ENCODE assay signal across 9 mouse cellular contexts in the genomic region with DNA sequence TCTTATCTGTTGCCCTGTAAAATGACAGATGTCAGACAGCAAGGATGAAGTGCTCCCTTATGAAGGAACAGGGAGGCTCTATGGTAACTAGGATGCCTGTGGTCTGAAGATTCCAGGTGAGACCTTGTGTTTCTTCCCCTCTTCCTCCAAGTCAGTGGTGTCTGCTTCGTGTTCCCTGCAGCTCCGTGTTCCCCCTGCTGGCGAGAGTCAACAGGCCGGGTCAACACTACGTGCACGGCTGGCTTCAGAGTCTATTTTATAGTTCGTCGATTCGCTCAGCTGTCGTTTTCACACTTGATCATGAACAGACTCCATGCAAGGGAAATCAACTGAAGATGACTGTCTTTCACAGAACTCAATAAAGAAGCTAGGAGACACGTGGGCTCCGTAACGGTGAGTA.
DNase-seq lines count a peak whose midpoint lies in the region; ATAC-seq and TF ChIP-seq lines count a peak whose summit lies in the region.
"Had no signal": no experiment of that assay in that cellular context is flagged by ENCODE, and none has a peak within 500 bp of the region (broad histone marks: within the 10 kb centered on the region; RNA-seq: fewer than 3 reads in every experiment).

No protein-coding gene starts in this region.

- H3K4me2 ChIP-seq in hindbrain, embryonic 14.5 days (replicated peaks), result no peak overlapping the region
- H3K4me2 ChIP-seq in forebrain, embryonic 14.5 days (ENCODE audit: low read length), result no peak overlapping the region

- no peaks in the 10 kb centered on the region for H3K9me3 ChIP-seq in hindbrain, embryonic 10.5 days
- H3K9me3 ChIP-seq in hindbrain, embryonic 14.5 days (ENCODE audit: control insufficient read depth, low read length), result no peaks in the 10 kb centered on the region
- H3K9me3 ChIP-seq in forebrain, embryonic 14.5 days (replicated peaks; ENCODE audit: control insufficient read depth, low read length), result no peaks in the 10 kb centered on the region

- H3K36me3 ChIP-seq in hindbrain, embryonic 10.5 days, result no peaks in the 10 kb centered on the region
- no peaks in the 10 kb centered on the region for H3K36me3 ChIP-seq in hindbrain, embryonic 14.5 days (replicated peaks; ENCODE audit: control insufficient read depth, insufficient read depth)
- H3K36me3 ChIP-seq in forebrain, embryonic 14.5 days (ENCODE audit: control insufficient read depth, insufficient read depth, low read length), result no peaks in the 10 kb centered on the region

- H3K4me3 ChIP-seq in hindbrain, embryonic 10.5 days, result no peak overlapping the region
- H3K4me3 ChIP-seq in hindbrain, embryonic 14.5 days (replicated peaks; ENCODE audit: low read length), result no peak overlapping the region
- no peak overlapping the region for H3K4me3 ChIP-seq in embryonic fibroblast, embryonic 13.5 days (ENCODE audit: insufficient read depth, low read length)
- H3K4me3 ChIP-seq in olfactory bulb, adult 2 months (ENCODE audit: insufficient read depth, low read depth, low read length), result no peak overlapping the region
- no peak overlapping the region for H3K4me3 ChIP-seq in forebrain, embryonic 14.5 days (ENCODE audit: low read depth, low read length)

- peak; percentile 74; the same call in 1 of the 2 replicates for TF ChIP-seq CTCF in embryonic fibroblast, embryonic 13.5 days (IDR thresholded peaks at IDR 0.05; ENCODE audit: borderline replicate concordance, insufficient read depth, low read length)
- 0 out of 2 replicates have a peak, but pooled peaks have one; percentile 24 for TF ChIP-seq CTCF in olfactory bulb, adult 2 months (IDR thresholded peaks at IDR 0.05; ENCODE audit: insufficient read depth, low read depth, low read length)

- DNase-seq in hindbrain, embryonic 10.5 days (ENCODE audit: low spot score), result peak; percentile 36
- no peak for DNase-seq in hindbrain, embryonic 14.5 days (ENCODE audit: low spot score)
- DNase-seq in right cerebral cortex, postnatal 4 days, result peak; percentile 17
- DNase-seq in right cerebral cortex, postnatal 25 days, result no peak
- DNase-seq in forebrain, embryonic 14.5 days (ENCODE audit: low spot score), result no peak
- DNase-seq: gastrocnemius, postnatal 10 days had no signal

- no peak for ATAC-seq in hindbrain, embryonic 14.5 days (ENCODE audit: low FRiP score)
- ATAC-seq in frontal cortex, adult (ENCODE audit: low TSS enrichment), result no peak
- no peak for ATAC-seq in forebrain, embryonic 14.5 days

- H3K27ac ChIP-seq in hindbrain, embryonic 10.5 days, result no peak overlapping the region
- H3K27ac ChIP-seq in hindbrain, embryonic 14.5 days, result no peak overlapping the region
- H3K27ac ChIP-seq in embryonic fibroblast, embryonic 13.5 days (ENCODE audit: insufficient read depth, low read length), result peak overlapping the region; percentile 51
- H3K27ac ChIP-seq in olfactory bulb, adult 2 months (ENCODE audit: insufficient read depth, low read depth, low read length), result no peak overlapping the region
- no peak overlapping the region for H3K27ac ChIP-seq in forebrain, embryonic 14.5 days (ENCODE audit: low read depth, low read length)

- no peak for TF ChIP-seq POLR2A in embryonic fibroblast, embryonic 13.5 days (IDR thresholded peaks at IDR 0.05; ENCODE audit: low read depth, low read length)
- TF ChIP-seq POLR2A in olfactory bulb, adult 2 months (IDR thresholded peaks at IDR 0.05; ENCODE audit: insufficient read depth, low read depth, low read length), result no peak

- H3K27me3 ChIP-seq in hindbrain, embryonic 10.5 days (ENCODE audit: insufficient read depth, poor library complexity, severe bottlenecking), result no peaks in the 10 kb centered on the region
- H3K27me3 ChIP-seq in hindbrain, embryonic 14.5 days (ENCODE audit: control insufficient read depth, insufficient read depth, low read length), result no peaks in the 10 kb centered on the region
- H3K27me3 ChIP-seq in forebrain, embryonic 14.5 days (replicated peaks; ENCODE audit: control insufficient read depth, insufficient read depth, low read length), result no peaks in the 10 kb centered on the region

- no peak overlapping the region for H3K9ac ChIP-seq in hindbrain, embryonic 14.5 days
- H3K9ac ChIP-seq in forebrain, embryonic 14.5 days (ENCODE audit: low read length), result no peak overlapping the region

- H3K4me1 ChIP-seq in hindbrain, embryonic 10.5 days (replicated peaks), result 0 out of 2 replicates have a peak, but pooled peaks cover 6% of the 10 kb centered on the region
- H3K4me1 ChIP-seq in hindbrain, embryonic 14.5 days (replicated peaks; ENCODE audit: control insufficient read depth, insufficient read depth, low read length), result no peaks in the 10 kb centered on the region
- peaks cover 33% of the 10 kb centered on the region for H3K4me1 ChIP-seq in embryonic fibroblast, embryonic 13.5 days (ENCODE audit: control insufficient read depth, insufficient read depth, low read length)
- H3K4me1 ChIP-seq in olfactory bulb, adult 2 months (ENCODE audit: control insufficient read depth, insufficient read depth, low read length), result peaks cover 3% of the 10 kb centered on the region; the same call in 1 of the 2 replicates
- H3K4me1 ChIP-seq in forebrain, embryonic 14.5 days (ENCODE audit: control insufficient read depth, insufficient read depth, low read length), result no peaks in the 10 kb centered on the region

- 50% methylated on average over 13 of the region's 13 CpGs for WGBS in hindbrain, embryonic 10.5 days
- whole genome bisulfite sequencing in hindbrain, embryonic 14.5 days, result 57% methylated on average over 13 of the region's 13 CpGs
- 53% methylated on average over 13 of the region's 13 CpGs for WGBS in olfactory bulb, adult 2 months
- WGBS in forebrain, embryonic 14.5 days, result 52% methylated on average over 13 of the region's 13 CpGs

Comparison
In these comparisons a context has a peak if more than half of its experiments do, and no peak if none do; other contexts are left out.
1. DNase-seq: peak in hindbrain, embryonic 10.5 days (single experiment) and right cerebral cortex, postnatal 4 days (single experiment); none in hindbrain, embryonic 14.5 days (single experiment), right cerebral cortex, postnatal 25 days (single experiment) and forebrain, embryonic 14.5 days (single experiment).